Mouse (Mus musculus) gastrocnemius, postnatal 36 days (tissue): Measurements from ENCODE around the gene Mrln. TPM values are rescaled to one million over a fixed set of nuclear protein-coding genes. Genes with fewer than 3 reads are reported as not detected.
"Not testable (repeated sequence)": the region's sequence is repeated elsewhere in the genome, so short reads cannot be mapped to it uniquely, and the experiment has no call there.

Experiments used
- DNase-seq, 2 experiments: peaks; one replicate each; pipeline ENCODE4 v3.0.0; 2022
- intact Hi-C: fragments of 180-260 bp; cut with DNase I; formaldehyde crosslinking; loops from one replicate; pipeline ENCODE4 v1.15.1; 2025
- total RNA-seq, 2 experiments: library from RNA; stranded (reverse); gene quantifications; 2 replicates each; pipeline ENCODE4 v1.2.3; 2021

The Mrln gene
- total RNA-seq, 2 experiments from 2014 or later, result 116 to 137 TPM

GRCm38 (mm10) chr10:70189864-70190263 lies 14.6 kb upstream of the Mrln start:
- intact Hi-C loops, result no loop called here
- DNase-seq, result no peak

GRCm38 (mm10) chr10:70194283-70194682 lies 10.2 kb upstream of the Mrln start:
- DNase-seq, result no peak
- intact Hi-C loops, result loop anchor here (2.0 kb wide), 1 partner anchor 103 kb away; no protein-coding TSS in a partner anchor

GRCm38 (mm10) chr10:70195279-70195678 lies 9.2 kb upstream of the Mrln start:
- DNase-seq, result no peak
- intact Hi-C loops, result loop anchor here (2.0 kb wide), 1 partner anchor 102 kb away; no protein-coding TSS in a partner anchor

- DNase-seq, result no peak
- intact Hi-C loops, result loop anchor here (2.0 kb wide), 1 partner anchor 101 kb away; no protein-coding TSS in a partner anchor
Observed at GRCm38 (mm10) chr10:70195786-70196185, 8.7 kb upstream of the Mrln start.

GRCm38 (mm10) chr10:70196666-70197065 lies 7.8 kb upstream of the Mrln start:
- peak in 1 of 2 experiments; percentile 49 for DNase-seq
- intact Hi-C loops, result no loop called here

GRCm38 (mm10) chr10:70197601-70198000 lies 6.9 kb upstream of the Mrln start:
- intact Hi-C loops, result no loop called here
- DNase-seq, result no peak

GRCm38 (mm10) chr10:70198012-70198411 lies 6.5 kb upstream of the Mrln start:
- no peak for DNase-seq
- intact Hi-C loops, result no loop called here

- intact Hi-C loops, result no loop called here
- DNase-seq, result no peak
Observed at GRCm38 (mm10) chr10:70198951-70199463, 5.5 kb upstream of the Mrln start.

- no peak for DNase-seq
- intact Hi-C loops, result loop anchor here (10.0 kb wide), 1 partner anchor 355 kb away; no protein-coding TSS in a partner anchor
Observed at GRCm38 (mm10) chr10:70199466-70200210, 4.8 kb upstream of the Mrln start.

- DNase-seq, result no peak
- intact Hi-C loops, result loop anchor here (10.0 kb wide), 1 partner anchor 354 kb away; no protein-coding TSS in a partner anchor
Observed at GRCm38 (mm10) chr10:70200889-70201500, 3.5 kb upstream of the Mrln start.

GRCm38 (mm10) chr10:70211281-70211680 lies 6.8 kb downstream of the Mrln start:
- no peak for DNase-seq
- intact Hi-C loops, result no loop called here

- intact Hi-C loops, result no loop called here
- DNase-seq, result no peak
Observed at GRCm38 (mm10) chr10:70220971-70221370, 16.5 kb downstream of the Mrln start.

- intact Hi-C loops, DNase-seq: not testable (repeated sequence)
Observed at GRCm38 (mm10) chr10:70222231-70222630, 17.8 kb downstream of the Mrln start.

- intact Hi-C loops, result no loop called here
- DNase-seq, result no peak
Observed at GRCm38 (mm10) chr10:70224571-70224970, 20.1 kb downstream of the Mrln start.

GRCm38 (mm10) chr10:70225760-70226159 lies 21.3 kb downstream of the Mrln start:
- intact Hi-C loops, result no loop called here
- DNase-seq, result no peak

- intact Hi-C loops, result no loop called here
- DNase-seq, result no peak
Observed at GRCm38 (mm10) chr10:70226608-70227007, 22.1 kb downstream of the Mrln start.

- intact Hi-C loops, result no loop called here
- DNase-seq, result peak in 1 of 2 experiments; percentile 37
Observed at GRCm38 (mm10) chr10:70230352-70230751, 25.9 kb downstream of the Mrln start.

- no peak for DNase-seq
- intact Hi-C loops, result no loop called here
Observed at GRCm38 (mm10) chr10:70237936-70238335, 33.5 kb downstream of the Mrln start.

GRCm38 (mm10) chr10:70242751-70243444 lies 38.4 kb downstream of the Mrln start:
- no peak for DNase-seq
- intact Hi-C loops, result no loop called here

- intact Hi-C loops, result loop anchor here (2.0 kb wide), 1 partner anchor 38 kb away; no protein-coding TSS in a partner anchor
- peak; percentile 63 to 69 for DNase-seq
Observed at GRCm38 (mm10) chr10:70244921-70245558, 40.6 kb downstream of the Mrln start, which contains the start of gene Slc16a9. Gene Slc16a9 (plus strand): TSS chr10:70245100.
